Mouse (Mus musculus): ENCODE results near the gene Gm20388. TPM values are rescaled to one million over a fixed set of nuclear protein-coding genes. Genes with fewer than 3 reads are reported as not detected.

Gene Gm20388
- polyA plus RNA-seq, 1 experiment, result 59.3 TPM

DNA sequence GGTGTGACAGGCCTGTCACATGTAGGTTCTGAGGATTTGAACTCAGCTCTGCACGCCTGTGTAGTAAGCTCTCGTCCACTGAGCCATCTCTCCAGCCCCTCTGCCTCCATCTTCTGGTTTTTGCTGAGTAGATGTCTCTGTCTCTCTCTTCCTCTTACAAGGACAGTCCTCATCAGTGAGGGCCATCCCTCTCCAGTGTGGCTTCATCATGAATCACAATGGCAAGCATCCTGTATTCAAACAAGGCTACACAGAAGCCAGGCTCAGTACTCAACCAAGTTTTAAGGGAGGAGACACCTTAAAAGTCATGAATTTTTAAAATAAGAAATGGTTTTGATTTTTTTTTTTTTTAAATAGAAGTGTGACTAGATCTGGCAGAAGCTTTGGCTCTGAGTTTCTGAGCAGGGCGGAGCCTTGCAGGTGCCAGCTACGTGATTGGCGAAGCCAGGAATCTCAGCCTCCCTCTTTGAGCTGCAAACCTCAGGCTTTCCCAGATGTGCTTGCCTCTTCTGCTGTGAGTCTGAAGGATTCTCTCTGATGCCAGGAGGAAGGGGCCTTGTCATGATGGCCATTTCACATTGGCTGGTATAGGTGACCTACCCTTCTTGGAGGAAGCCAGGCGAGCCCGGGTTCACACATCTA, 2206.2 kb downstream of the Gm20388 start:
- TF ChIP-seq POLR2A (IDR thresholded peaks at IDR 0.05; ENCODE audit: borderline replicate concordance, extremely low read depth, insufficient read depth, insufficient read length, poor library complexity, severe bottlenecking) (no peak), CTCF (IDR thresholded peaks at IDR 0.05; ENCODE audit: borderline replicate concordance, extremely low read depth, insufficient read depth, insufficient read length) (no peak)
- DNase-seq (ENCODE audit: low read depth), result no peak

DNA sequence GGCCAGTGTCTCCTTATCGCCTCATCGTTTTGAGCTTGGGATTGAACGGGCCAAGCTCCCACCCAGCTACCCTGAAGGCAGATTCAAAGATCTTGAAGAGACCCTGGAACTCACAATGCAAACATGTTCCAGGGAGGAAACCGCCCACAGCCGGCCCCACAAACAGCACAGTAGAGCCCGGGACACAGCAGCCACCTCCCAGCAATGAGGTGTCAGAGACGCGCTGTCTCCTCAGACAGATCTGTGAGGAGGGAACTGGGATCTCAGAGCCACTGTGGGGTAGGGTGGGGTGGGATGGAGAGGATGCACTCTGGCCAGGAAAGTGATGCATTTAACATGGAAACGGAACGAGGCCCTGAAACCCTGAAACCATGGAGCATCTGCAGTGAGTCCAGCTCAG, 2207.5 kb downstream of the Gm20388 start:
- TF ChIP-seq POLR2A (IDR thresholded peaks at IDR 0.05; ENCODE audit: borderline replicate concordance, extremely low read depth, insufficient read depth, insufficient read length, poor library complexity, severe bottlenecking) (no peak), CTCF (IDR thresholded peaks at IDR 0.05; ENCODE audit: borderline replicate concordance, extremely low read depth, insufficient read depth, insufficient read length) (no peak)
- DNase-seq (ENCODE audit: low read depth), result no peak

DNA sequence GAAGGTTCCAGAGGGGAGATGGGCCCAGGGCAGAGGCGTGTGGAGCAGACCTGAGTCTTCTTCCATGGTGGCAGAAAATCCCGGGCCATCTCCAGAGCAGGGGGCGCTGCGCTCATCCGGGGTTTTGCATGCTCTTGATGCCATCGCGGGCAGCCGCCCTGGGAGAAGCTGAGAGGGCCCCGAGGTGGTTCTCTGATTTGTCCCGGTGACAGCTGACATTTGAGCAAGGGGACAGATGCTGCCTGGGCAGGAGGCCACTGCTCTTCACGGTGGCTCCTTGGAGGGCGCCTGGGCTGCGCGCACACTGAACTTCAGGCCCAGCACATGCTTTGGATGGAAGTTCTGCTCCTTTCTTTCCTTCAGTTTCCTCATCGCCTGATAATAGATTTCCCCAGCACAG, 2207.9 kb downstream of the Gm20388 start:
- DNase-seq (ENCODE audit: low read depth), result peak; percentile 7
- no peak for TF ChIP-seq CTCF (IDR thresholded peaks at IDR 0.05; ENCODE audit: borderline replicate concordance, extremely low read depth, insufficient read depth, insufficient read length)
- TF ChIP-seq POLR2A (IDR thresholded peaks at IDR 0.05; ENCODE audit: borderline replicate concordance, extremely low read depth, insufficient read depth, insufficient read length, poor library complexity, severe bottlenecking), result no peak

DNA sequence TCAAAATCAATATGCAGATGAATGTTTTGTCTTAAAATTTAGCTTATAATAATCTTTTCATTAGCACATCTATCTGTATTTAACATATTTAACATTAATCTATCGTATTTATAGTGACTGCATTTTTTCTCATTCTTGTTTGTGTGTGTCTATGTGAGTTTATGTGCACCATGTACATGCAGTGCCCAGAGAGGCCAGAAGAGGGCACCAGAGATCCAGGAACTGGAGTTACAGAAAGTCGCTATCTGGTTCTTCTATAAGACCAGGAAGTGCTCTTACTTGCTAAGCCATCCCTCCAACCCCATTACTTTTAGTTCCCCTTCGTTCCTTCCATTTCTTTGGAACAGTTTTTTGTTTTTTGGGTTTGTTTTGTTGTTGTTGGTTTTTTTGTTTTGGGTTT, 2213.7 kb downstream of the Gm20388 start:
- DNase-seq (ENCODE audit: low read depth), result no peak
- TF ChIP-seq POLR2A (IDR thresholded peaks at IDR 0.05; ENCODE audit: borderline replicate concordance, extremely low read depth, insufficient read depth, insufficient read length, poor library complexity, severe bottlenecking) (no peak), CTCF (IDR thresholded peaks at IDR 0.05; ENCODE audit: borderline replicate concordance, extremely low read depth, insufficient read depth, insufficient read length) (peak; percentile 48; the same call in 1 of the 2 replicates)

DNA sequence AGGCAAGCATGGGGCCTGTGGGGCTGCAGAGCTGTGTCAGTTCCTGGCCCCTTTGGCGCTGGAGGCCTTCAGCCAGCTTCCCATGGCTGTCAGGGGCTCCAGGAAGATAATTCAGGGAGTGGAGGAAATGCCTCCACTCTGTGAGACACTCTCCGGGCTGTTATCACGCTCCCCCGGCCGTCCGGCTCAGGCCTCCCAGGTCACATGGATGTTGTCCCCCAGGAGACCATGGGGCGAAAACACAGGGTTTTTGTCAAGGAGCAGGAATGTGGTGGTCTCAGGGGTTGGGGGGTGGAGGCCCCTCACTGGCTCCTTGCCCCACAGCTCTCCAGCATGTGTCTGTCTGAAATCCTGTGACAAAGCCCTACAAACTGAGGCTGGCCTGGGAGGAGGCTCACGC, 2216.0 kb downstream of the Gm20388 start:
- TF ChIP-seq CTCF (IDR thresholded peaks at IDR 0.05; ENCODE audit: borderline replicate concordance, extremely low read depth, insufficient read depth, insufficient read length), result no peak
- TF ChIP-seq POLR2A (IDR thresholded peaks at IDR 0.05; ENCODE audit: borderline replicate concordance, extremely low read depth, insufficient read depth, insufficient read length, poor library complexity, severe bottlenecking), result no peak
- no peak for DNase-seq (ENCODE audit: low read depth)

DNA sequence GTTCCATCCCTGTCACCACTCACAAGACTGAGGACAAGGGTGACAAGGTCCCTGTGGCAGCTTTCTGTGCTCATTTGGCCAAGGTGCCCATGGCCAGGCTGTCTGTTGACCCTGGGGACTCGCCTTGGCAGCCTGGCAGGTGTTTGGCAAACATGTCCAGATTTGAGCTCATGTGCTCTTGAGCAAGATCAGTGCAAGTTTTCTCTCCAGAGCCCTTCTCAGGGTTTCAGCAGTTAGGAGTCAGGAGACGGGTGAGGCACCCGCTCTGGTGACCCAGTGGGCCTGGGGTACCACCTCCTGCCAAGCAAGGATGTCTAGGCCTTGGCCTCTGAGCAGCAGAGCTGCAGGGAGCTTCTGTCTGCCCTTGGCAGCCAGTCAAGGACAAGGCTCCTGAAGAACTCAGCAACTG, 2223.5 kb downstream of the Gm20388 start:
- no peak for DNase-seq (ENCODE audit: low read depth)

DNA sequence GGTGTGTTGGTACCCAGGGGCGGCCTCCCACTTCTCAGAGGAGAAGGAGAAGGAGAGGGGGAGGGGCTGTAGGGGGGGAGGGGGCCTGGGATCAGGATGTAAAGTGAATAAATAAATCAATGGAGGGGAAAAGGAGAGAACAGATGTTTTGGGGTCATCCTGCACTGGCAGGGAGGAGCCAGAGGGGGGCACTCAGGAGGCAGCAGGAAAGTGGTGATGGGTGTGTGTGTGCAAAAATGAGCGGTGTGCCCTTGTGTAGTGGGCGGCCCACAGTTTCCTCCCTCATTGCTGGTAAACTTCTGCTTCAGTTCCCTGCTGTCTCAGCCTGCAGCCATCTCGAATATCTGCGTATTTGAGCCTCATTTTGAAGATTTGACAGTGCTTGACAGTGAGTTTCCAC, 2224.9 kb downstream of the Gm20388 start:
- TF ChIP-seq CTCF (IDR thresholded peaks at IDR 0.05; ENCODE audit: borderline replicate concordance, extremely low read depth, insufficient read depth, insufficient read length) (peak; percentile 45; the same call in 1 of the 2 replicates), POLR2A (IDR thresholded peaks at IDR 0.05; ENCODE audit: borderline replicate concordance, extremely low read depth, insufficient read depth, insufficient read length, poor library complexity, severe bottlenecking) (no peak)
- no peak for DNase-seq (ENCODE audit: low read depth)

More for the DNA sequence above, 2223.5 kb downstream of the Gm20388 start:
- no peak for TF ChIP-seq POLR2A (IDR thresholded peaks at IDR 0.05; ENCODE audit: borderline replicate concordance, extremely low read depth, insufficient read depth, insufficient read length, poor library complexity, severe bottlenecking)
- no peak for TF ChIP-seq CTCF (IDR thresholded peaks at IDR 0.05; ENCODE audit: borderline replicate concordance, extremely low read depth, insufficient read depth, insufficient read length)

DNA sequence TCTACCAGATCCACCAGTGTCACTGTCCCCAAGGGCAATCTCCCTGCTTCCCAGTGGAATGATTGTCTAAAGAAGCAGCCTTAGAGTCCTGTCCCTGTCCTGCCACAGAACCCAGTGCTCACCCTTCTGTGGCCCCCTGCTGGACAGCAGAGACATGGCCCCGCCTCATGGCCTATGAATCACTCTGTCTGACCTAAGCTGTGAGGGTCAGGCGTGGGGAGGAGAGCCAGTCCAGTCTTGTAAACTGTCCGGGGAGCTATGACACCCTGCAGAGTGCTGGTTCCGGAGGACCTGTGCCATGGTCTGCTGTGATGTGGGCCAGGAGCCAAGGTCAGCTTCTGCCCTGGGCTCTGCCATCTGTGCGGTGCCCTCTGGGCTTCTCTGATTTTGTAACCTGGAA, 2229.1 kb downstream of the Gm20388 start:
- peak; percentile 8 for DNase-seq (ENCODE audit: low read depth)
- TF ChIP-seq POLR2A (IDR thresholded peaks at IDR 0.05; ENCODE audit: borderline replicate concordance, extremely low read depth, insufficient read depth, insufficient read length, poor library complexity, severe bottlenecking) (no peak), CTCF (IDR thresholded peaks at IDR 0.05; ENCODE audit: borderline replicate concordance, extremely low read depth, insufficient read depth, insufficient read length) (peak; percentile 70)

DNA sequence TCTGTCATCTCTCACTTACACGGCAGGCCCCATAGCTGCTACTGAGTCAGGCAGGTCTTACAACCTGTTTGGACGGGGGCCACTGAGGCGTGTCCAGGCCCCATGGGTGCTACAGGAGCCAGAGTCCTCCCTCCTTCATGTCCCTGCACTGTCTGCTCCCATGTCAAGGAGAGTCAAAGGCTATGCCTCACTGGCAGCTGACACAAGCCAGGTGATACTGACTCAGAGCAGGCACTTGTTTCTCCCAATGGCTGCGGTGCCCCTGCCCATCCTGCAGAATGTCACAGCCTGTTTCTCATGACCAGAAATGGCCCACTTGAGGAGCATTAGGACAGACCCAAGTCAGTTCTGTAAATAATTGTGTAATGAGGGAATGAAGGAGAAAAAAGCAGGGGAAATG, 2229.8 kb downstream of the Gm20388 start:
- no peak for TF ChIP-seq POLR2A (IDR thresholded peaks at IDR 0.05; ENCODE audit: borderline replicate concordance, extremely low read depth, insufficient read depth, insufficient read length, poor library complexity, severe bottlenecking)

DNA sequence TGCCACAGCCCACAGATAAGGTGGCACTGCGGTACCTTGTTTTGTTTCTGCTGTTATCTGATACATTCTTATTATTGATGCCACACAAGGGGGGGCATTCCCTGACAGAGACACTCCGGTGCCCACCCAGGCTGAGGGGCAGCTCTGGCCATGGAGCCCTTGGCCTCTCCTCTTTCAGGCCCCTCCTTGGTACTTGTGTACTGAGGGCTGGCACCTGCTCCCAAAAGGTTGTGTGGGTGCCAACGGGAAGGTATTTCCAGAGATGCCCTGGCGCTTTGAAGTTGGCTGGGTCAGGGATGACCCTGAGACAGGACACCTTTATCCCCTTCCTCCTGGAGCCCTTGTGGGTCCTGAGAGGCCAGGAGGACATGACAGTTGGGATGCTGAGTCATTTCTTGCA, 2231.8 kb downstream of the Gm20388 start:
- DNase-seq (ENCODE audit: low read depth), result no peak
- TF ChIP-seq POLR2A (IDR thresholded peaks at IDR 0.05; ENCODE audit: borderline replicate concordance, extremely low read depth, insufficient read depth, insufficient read length, poor library complexity, severe bottlenecking) (no peak), CTCF (IDR thresholded peaks at IDR 0.05; ENCODE audit: borderline replicate concordance, extremely low read depth, insufficient read depth, insufficient read length) (no peak)

More for the DNA sequence above, 2229.8 kb downstream of the Gm20388 start:
- no peak for DNase-seq (ENCODE audit: low read depth)

DNA sequence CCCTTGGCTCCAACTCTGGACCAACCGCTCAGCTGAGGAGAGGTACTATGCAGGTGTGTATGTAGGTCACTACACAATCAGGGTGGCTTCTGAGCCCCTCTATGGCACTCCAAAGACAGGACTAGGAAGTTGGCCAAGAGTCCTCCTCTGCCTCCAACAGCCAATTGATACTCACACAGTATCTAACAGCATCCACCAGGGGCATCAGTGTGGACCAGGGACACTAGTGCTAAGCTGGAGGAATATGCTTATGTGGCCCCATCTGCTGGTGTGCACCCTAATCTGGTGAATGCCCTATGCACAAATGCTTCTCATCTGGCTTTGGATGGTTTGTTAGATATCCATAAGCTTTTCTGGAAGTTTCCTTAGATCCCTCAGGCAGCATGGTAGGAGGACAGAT, 2232.6 kb downstream of the Gm20388 start:
- TF ChIP-seq CTCF (IDR thresholded peaks at IDR 0.05; ENCODE audit: borderline replicate concordance, extremely low read depth, insufficient read depth, insufficient read length) (no peak), POLR2A (IDR thresholded peaks at IDR 0.05; ENCODE audit: borderline replicate concordance, extremely low read depth, insufficient read depth, insufficient read length, poor library complexity, severe bottlenecking) (no peak)
- no peak for DNase-seq (ENCODE audit: low read depth)

DNA sequence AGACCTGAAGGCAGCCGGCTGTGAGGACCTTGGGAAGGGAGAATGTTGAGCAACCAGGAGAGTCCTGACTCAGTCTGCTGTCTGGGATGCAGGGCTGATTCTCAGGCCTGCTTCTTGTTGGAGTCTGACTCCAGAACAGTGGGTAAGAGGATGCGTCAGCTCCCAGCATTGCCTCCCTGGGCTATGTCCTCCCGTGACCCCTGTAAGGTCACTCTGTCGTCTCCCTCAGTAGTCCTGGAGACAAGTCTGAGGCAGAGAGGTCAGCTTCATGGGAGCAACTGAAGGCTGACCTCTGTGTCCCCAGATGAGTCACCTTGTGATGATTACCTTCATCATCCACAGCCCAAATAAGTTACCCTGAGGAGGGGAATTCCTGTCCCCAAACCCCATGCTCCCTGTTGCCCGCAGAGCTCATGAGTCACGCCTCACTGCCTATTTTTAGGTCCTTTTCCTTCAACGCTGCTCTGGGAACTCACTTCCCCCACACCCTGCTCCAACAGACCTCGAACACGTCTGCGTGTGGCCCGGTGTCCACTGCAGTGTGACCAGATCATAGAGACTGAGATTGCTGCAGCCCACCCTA, 2234.2 kb downstream of the Gm20388 start:
- TF ChIP-seq POLR2A (IDR thresholded peaks at IDR 0.05; ENCODE audit: borderline replicate concordance, extremely low read depth, insufficient read depth, insufficient read length, poor library complexity, severe bottlenecking) (no peak), CTCF (IDR thresholded peaks at IDR 0.05; ENCODE audit: borderline replicate concordance, extremely low read depth, insufficient read depth, insufficient read length) (no peak)
- DNase-seq (ENCODE audit: low read depth), result no peak

Measured in brain, embryonic 14.5 days (tissue).